Mouse (Mus musculus) right cerebral cortex, postnatal 14 days (tissue): Measurements from ENCODE around the gene Mok.

Source experiments
- DNase-seq: peaks from one replicate; pipeline ENCODE4 v3.0.0; 2022

Mok gene

DNA sequence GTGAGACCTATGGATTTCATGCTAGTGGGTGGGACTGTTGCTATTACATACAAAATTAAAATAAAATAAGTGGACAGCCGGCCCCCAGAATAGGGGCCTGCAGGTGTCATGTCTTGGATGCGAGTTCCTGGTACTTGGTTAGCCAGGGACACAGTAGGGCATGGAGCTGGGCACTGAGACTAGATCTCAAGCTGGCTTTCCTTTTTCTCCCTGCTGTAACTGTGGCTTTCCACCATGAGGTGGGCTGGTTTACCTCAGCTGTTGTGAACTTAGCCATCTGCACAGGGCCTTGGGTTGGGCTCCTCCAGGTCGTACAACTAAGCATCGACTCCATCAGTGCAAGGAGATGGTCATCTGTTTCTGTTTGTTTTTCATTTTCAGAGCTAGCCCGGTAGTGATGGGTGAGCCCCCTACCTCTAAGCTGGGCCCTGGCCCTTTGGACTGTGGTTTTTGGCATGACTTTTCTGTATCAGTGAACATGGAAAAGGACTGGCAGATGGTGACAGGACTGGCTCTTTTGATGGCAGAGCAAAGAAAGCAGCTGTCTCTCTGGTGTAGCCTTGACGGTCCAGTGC, 5.5 kb upstream of the Mok start:
- no peak for DNase-seq

DNA sequence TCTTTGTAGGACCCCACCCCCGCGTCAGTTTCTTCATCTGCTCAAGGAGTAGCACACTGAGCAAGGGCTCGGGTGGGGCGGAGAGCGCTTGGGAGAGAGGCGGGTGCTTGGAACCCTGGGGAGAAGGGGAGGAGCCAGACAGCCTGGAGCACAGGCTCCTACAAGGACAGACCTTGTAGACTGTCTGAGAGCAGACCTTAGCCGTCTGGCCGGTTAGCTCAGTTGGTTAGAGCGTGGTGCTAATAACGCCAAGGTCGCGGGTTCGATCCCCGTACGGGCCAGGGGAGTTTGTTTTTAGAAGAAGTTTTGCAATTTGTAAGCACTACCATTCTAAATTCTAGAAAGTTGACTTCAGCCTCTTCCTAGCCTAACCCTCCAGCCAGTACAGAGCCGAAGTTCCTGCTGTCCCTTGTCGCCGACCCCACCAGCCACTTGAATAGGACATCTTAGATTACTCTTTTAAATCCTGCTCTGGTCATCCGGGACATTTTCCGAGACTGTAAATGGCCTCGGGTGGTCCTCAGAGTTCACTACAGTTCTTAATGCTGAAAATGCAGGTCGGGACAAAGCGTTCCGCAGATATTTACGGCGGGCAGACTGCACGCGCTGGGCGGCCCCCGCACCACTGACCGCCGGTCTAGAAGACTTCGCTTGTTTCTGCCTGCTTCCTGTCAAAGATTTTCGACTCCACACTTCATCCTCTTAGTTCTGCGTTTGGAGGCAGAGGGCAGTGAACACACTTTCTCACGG, 4.6 kb upstream of the Mok start:
- peak; percentile 63 for DNase-seq

DNA sequence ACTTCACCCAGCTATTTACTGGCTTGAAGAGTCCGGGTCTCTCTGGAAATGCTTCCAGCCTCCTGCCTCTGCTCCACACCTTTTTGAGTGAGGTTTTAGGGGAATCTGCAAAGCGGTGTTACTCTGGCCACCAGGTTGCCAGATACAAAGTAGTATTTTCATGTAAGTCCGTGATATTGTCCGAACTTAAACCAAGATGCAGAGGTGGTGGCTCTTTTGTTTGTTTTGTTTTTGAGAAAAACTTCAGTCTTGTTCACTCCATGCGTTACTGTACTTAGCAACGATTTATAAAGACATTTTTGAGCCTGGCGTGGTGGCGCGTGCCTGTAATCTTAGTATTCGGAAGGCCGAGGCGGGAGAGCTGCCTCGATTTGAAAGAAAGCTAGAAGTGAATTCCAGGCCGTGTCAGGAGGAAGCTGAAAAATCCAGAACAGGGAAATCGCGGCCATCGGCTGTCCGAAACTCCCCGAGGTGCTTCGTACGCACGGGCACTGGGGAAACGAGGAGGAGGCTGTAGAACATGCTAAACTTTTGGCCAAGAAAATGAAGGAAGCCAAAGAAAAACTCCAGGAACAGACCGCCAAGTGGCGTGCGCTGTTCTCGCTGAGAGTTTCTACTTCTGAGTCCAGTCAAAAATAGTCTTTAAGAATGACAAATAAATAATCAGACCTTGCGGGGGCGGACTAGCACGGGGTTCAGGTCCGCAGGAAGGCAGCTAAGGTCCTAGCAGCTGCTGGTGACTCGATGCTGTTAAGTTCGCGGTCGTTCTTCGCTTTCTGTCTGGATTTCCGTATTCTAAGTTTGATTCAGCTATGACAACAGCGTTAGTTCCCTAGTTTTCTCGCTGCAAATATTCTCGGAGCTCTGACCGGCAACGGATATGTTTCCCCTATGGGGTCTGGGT, 3.7 kb upstream of the Mok start:
- no peak for DNase-seq

DNA sequence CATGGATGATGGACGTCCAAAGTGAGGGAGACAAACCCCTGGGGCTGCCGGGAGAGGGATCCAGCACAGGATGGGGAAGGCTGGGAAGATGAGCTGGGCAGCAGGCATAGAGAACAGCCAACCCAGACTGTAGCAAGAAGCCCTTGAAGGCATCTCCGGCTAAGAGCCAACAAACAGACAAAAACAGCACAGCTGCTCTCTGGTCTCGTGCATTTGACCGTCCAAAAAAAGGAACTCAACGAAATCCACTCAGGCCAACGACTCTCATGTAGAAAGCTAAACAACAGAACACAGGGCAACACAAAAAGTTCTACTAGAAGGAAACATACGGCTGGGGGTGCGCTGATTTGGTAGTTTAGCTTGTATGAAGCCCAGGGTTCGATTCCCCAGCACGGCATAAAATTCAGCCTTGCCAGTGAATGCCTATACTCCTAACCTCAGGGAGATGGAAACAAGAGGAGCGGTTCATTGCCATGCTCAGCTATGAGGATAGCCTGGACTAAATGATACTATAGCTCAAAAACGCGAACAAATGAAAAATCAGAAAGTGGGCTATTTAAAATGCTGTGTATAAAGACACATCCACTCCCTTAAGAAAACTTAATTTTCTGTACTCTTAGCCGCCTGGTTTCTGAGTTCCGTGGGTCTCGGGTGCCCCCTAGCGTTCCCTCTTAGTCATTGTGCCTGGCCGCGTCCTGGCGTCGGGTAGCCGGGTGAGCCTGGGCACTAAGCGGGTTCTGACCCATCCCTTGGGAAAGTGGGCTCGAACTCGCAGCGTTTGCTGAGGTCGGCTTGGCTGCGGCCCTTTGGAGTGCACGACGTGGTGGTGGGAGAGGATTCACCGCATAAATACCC, 2.7 kb upstream of the Mok start:
- DNase-seq = peak; percentile 79

DNA sequence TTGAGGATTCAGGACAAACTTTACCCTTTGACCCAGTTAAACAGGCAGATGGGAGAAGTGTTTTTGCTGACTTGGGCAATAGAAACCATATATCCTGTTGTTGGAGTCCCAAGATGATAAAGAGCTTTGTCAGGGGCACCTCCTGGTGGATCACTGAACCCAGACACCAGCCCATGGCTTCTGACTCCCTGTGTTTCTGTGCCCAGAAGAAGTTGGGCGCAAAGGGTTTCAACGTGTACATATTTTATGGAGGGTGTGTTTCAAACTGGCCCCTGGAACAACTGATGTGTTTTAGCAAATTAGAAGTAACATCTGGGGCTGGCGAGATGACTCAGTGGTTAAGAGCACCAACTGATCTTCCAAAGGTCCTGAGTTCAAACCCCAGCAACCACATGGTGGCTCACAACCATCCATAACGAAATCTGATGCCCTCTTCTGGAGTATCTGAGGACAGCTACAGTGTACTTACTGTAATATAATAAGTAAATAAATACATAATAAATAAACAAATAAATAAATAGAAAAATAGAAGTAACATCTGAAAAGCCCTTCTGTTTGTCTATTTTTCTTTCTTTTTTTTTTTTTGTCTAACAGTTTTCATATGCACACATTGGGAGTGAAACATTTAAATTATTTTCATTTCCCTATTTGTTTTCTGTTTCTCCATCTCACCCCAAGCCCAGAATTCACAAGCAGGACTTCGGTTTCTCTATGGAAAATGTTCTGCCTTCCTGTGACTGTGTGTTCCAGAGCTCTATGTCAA, 1.2 kb upstream of the Mok start:
- no peak for DNase-seq

DNA sequence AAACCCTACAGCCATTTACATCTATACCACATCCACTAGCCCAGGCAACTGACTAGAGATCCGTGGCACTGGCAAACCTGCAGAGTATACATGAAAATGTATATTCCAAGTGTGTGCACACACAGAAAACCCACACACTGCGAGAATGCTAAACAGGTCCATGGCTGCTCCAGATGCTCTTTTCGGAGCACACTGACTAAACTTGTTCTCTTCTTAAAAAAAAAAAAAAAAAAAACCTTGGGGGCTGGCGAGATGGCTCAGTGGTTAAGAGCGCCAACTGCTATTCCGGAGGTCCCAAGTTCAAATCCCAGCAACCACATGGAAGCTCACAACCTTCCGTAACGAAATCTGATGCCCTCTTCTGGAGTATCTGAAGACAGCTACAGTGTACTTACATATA, 2.9 kb downstream of the Mok start:
- DNase-seq = no peak

DNA sequence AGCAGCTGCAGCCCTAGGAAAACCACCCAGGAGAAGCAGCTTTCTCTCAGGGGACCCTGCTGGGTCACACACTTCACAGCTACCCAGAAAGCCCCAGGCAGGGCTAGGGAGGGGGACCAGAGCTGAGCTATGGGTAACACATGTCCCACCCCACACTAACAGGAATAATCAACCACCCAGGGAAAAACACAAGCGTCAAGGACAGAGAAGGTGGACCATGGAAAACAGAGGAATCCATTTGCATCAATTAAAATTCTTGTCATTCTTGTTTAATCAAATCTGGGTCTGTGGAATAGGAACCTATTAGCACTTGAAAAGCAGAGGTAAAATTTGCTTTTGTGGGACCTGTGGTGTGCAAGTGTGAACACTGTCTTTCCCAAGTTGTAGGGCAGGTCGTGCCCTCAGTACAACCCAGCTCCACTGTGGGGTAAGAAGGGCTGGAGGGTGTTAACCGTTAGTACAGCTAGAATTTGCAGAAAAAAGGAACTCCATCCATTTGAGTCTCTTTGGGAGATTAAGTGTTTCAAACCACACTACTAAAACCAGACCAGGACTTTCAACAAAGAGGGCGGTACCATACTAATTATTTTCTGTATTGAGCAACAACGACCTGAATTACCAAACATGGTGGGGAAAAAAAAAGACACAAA, 3.4 kb downstream of the Mok start:
- no peak for DNase-seq

DNA sequence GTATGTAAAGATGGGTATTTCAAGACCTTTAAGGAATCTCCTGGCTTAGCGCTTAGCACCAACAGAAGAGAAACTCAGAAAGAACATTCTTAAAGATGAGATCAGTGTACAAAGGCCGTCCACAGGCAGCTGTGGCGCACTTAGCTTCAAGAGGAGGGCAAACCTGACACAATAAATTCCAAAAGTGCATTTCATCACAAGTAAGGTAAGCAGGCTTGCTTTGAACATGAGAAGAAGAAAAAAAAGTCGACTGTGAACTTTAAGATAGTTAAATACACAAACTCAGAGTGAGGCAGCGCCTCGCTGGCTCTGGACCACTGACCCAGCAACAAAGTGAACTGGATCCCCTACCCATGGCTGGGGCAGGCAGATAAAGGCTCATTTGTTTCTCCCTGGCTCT, 4.0 kb downstream of the Mok start:
- DNase-seq = no peak

DNA sequence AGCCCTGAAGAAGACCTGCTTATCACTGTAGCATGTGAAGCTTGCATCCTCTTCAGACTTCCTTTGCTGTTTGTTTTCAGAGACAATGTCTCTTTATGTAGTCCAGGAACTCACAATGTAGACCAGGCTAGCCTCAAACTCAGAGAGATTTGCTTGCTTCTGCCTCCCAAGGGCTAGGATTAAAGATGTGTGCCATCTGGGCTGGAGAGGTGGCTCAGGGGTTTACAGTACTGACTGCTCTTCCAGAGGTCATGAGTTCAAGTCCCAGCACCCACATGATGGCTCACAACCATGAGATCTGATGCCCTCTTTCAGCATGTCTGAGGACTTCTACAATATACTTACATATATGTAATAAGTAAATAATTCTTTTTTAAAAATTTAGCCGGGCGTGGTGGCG, 5.6 kb downstream of the Mok start:
- no peak for DNase-seq

DNA sequence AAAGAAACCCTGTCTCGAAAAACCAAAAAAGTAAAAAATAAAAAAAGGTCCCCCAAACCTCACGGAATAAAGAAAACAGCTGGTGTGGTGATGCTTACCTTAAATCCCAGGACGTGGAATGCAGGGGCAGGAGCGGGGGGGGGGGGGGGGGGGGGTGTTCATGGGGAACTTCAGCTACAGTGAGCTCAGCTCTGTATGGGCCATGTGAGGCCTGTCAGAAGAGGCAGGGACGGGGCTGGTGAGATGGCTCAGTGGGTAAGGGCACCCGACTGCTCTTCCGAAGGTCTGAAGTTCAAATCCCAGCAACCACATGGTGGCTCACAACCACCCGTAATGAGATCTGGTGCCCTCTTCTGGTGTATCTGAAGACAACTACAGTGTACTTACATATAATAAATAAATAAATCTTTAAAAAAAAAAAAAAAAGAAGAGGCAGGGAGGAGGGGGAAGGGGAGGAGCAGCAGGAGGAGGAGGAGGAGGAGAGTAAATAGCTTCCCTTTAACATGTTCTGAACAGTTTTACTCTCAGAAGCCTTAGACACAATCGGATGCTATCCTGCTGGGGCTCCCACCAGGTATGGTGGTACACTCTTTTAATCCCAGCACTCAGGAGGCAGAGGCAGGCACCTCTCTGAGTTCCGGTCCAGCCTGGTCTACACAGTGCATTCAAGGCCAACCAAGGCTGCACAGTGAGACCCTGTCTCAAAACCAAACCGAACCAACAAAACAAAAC, 10.3 kb downstream of the Mok start:
- DNase-seq = no peak

DNA sequence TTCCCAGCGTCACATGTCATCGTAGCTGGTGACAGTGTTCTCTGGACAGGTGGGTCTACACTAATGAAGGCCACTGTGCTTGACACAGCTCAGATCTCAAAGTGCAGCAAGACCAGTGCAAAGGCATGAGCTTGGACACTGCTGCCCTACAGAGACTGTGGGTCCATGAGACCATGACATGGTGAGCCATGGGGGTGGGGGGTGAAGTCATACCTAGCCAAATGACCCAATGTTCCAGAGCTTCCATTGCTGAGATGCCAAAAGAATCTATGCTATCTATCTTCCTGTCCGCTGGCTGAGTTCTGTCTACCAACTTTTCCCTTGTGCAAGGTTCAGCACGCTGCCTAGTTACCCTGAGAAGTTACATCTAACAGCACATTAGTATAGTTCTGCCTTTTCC, 11.8 kb downstream of the Mok start:
- no peak for DNase-seq

DNA sequence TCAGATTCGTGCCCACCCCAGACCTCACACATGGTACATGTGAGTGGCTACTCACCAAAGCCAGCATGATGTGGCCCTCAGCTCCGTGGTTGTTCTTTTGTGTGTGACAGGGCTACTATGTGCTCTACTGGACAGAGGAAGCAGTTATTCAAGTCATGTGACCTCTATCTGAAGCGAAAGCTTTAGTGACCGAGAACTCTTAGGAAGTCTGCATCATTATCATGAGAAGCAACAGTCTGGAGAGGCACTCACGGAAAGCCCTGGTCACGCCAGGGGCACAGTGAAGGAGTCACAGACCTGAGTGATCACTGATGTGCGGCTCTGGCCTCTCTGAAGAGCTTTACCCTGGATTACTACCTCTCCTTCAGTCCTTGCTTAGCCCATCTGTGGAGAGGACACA, 18.4 kb downstream of the Mok start:
- DNase-seq = no peak

DNA sequence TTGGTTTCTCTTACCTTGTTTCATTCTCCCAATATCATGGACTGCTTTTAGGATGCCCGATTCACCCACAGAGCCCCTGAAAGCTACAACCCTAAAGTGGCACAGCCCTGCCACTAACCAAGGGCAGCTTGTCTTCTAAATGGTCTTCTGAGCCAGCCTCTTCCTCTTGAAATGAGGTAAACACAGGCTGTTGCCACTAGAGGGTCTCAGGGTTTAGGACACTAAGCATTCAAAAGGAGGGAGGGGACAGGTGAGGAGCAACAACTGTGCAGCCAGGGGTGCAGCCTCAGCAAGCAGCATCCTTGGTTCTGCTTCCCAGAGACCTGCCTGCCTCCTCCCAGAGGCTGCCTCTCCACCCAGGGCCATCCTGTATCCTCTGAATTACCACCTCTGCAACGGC, 19.0 kb downstream of the Mok start:
- DNase-seq = no peak

DNA sequence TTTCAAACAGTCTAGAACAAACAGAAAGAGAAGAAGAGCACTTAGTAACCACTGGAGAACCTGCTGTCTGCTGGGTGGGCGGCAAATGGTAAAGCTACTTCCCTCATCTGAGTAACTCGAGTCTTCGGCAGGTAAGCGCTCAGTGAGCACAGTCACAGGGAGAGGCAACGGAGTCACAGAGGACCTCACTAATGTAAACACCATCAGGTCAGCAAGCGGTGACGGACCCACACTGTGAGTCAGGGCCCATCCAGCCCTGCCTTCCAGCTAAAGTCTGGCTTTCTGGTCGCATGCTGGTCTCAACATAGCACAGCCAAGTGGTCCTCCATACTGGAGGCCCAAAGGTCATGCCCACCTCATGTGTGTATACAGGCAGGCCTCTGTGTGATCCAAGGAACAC, 21.4 kb downstream of the Mok start:
- DNase-seq = no peak

DNA sequence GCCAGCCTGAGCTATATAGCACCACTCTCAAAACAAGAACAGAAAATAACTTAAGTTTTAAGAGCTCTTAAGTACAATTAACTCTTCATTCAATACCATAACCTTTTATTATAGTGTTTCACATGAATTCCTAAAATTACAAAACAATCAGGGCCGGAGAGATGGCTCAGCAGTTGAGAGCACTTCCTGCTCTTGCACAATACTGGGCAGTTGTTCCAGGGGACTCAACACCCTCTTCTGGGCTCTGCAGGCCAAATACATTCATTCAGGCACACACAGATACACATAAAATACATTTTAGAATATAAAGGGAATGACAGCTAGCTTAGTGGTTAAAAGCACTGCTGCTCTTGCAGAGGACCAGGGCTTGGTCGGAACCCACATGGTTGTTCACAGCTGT, 23.9 kb downstream of the Mok start:
- no peak for DNase-seq

DNA sequence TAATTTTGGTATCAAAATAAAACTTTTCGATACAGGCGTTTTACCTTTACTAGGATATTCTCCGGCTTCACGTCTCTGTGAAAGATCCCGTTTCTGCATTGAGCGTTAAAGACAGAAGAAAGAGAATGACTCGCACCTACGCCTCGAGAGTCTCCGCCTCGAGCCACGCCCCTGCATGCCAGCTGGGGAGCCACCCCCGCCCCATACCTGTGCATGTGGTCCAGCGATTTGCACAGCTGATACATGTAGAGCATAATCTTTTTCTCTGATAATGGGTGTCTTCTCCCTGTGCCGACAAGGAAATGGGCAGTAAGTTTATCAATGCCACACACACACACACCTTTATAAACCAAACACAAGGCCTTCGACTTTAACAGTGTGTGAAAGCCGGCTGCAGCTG, 25.8 kb downstream of the Mok start:
- no peak for DNase-seq

DNA sequence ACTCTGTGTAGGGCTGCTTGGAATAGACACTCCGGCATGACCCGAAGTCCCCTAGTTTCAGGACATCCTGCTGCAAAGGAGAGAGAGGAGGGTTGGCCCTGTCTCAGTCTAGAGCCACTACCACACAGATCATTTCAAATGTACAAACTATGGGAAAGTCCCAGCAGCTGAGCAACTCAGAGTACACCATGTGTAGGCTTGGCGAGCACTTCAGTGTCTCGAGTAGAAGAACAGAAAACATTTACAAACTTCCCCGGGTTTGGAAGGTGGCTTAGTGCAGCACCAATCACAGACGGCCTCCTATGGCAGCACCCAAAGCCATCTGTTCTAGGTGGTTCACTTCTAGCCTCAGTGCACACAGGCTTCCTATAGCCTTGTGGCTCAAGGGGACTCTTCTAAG, 27.1 kb downstream of the Mok start:
- DNase-seq = no peak

DNA sequence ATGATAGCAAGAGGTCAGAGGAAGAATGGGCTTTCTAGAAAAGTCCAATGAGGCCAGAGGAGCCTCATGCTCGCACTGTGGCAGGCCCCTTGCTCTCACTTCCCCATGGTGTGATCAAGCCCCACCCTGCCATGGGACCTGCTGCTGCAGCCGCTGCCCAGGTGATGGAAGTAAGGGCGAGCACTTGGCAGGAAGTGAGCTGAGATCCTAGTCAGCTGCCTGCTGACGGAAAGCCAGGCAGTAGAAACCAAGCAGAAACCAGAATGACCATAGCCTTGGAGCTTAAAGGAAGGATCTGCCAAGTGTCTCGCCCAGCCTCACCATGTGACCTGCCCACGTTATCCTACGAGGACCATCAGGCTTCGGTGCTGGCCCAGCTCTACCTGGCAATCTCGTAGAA, 27.6 kb downstream of the Mok start:
- no peak for DNase-seq

DNA sequence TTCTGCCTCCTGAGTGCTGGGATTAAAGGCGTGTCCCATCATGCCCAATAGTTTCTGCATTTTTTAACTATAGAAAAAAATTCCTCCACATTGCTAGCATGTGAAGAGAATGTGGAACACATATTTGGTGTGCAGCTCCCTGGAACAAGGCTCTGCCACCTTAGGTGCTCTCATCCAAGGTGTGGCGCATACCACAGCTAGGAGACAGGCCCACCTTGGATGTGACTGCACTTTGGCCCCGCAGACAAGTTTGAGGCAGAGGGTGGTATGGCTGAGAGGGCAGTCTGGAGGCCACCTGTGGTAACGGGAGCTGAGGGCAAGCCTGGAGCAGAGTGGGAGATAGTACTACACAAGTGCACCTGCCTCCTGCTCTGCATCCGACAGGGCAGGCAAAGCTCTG, 31.9 kb downstream of the Mok start:
- DNase-seq = no peak

DNA sequence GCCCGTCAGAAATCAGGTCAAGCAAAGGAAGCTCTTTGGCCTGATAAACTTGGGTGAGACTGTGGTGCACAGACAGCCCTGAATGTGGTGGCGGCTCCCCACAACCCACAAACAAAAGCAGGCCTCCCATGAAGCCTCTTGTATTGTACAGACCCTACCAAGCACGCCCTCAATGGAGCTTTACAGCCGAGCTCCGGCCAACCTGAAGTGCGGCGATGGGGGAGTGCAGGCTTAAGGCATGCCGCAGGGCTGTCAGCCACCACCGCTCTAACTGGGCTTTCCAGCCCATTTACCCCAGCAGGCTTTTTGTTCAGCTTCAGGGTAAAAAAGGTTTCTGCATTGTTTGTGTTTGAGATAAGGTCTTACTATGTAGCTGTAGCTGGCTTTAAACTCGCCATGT, 32.3 kb downstream of the Mok start:
- no peak for DNase-seq
